Mouse (Mus musculus): ENCODE results near the gene Nme4. TPM values are rescaled to one million over a fixed set of nuclear protein-coding genes. Genes with fewer than 3 reads are reported as not detected.
"Not testable (repeated sequence)": the region's sequence is repeated elsewhere in the genome, so short reads cannot be mapped to it uniquely, and the experiment has no call there.

Gene Nme4
- polyA plus RNA-seq, 1 experiment from 2014 or later: 56.2 TPM

- whole genome bisulfite sequencing: 70% methylated on average over 3 of the region's 4 CpGs
- Histone ChIP-seq H3K4me2 (ENCODE audit: low read depth, low read length) (no peak overlapping the region), H3K27ac (ENCODE audit: low read length) (no peak overlapping the region), H3K27me3 (ENCODE audit: control insufficient read depth, insufficient read depth, low read length) (no peaks in the 10 kb centered on the region), H3K9me3 (replicated peaks; ENCODE audit: control insufficient read depth, low read length) (no peaks in the 10 kb centered on the region), H3K9ac (ENCODE audit: low read length) (no peak overlapping the region), H3K4me3 (ENCODE audit: low read length) (no peak overlapping the region), H3K36me3 (ENCODE audit: control insufficient read depth, insufficient read depth) (no peaks in the 10 kb centered on the region), H3K4me1 (ENCODE audit: control insufficient read depth, insufficient read depth, low read length) (no peaks in the 10 kb centered on the region)
- ATAC-seq (replicated peaks; ENCODE audit: extremely low read depth, insufficient read depth, low FRiP score): no peak
Observed at GRCm38 (mm10) chr17:26101478-26101877, 6.1 kb upstream of the Nme4 start.

- H3K4me2 ChIP-seq (ENCODE audit: low read depth, low read length): no peak overlapping the region
- H3K4me1 ChIP-seq (ENCODE audit: control insufficient read depth, insufficient read depth, low read length): peaks cover 4% of the 10 kb centered on the region
- H3K9ac ChIP-seq (ENCODE audit: low read length): no peak overlapping the region
- H3K36me3 ChIP-seq (ENCODE audit: control insufficient read depth, insufficient read depth): no peaks in the 10 kb centered on the region
- no peak for ATAC-seq (replicated peaks; ENCODE audit: extremely low read depth, insufficient read depth, low FRiP score)
- no peak overlapping the region for H3K27ac ChIP-seq (ENCODE audit: low read length)
- no peak overlapping the region for H3K4me3 ChIP-seq (ENCODE audit: low read length)
- 44% methylated on average over 2 of the region's 2 CpGs for WGBS
- H3K9me3 ChIP-seq (replicated peaks; ENCODE audit: control insufficient read depth, low read length): no peaks in the 10 kb centered on the region
- no peaks in the 10 kb centered on the region for H3K27me3 ChIP-seq (ENCODE audit: control insufficient read depth, insufficient read depth, low read length)
Observed at GRCm38 (mm10) chr17:26100166-26100565, 4.8 kb upstream of the Nme4 start.

GRCm38 (mm10) chr17:26099316-26099715 lies 3.9 kb upstream of the Nme4 start:
- H3K36me3 ChIP-seq (ENCODE audit: control insufficient read depth, insufficient read depth); H3K9ac ChIP-seq (ENCODE audit: low read length); H3K4me1 ChIP-seq (ENCODE audit: control insufficient read depth, insufficient read depth, low read length); H3K4me2 ChIP-seq (ENCODE audit: low read depth, low read length); H3K4me3 ChIP-seq (ENCODE audit: low read length); H3K27me3 ChIP-seq (ENCODE audit: control insufficient read depth, insufficient read depth, low read length); H3K9me3 ChIP-seq (replicated peaks; ENCODE audit: control insufficient read depth, low read length); H3K27ac ChIP-seq (ENCODE audit: low read length); ATAC-seq (replicated peaks; ENCODE audit: extremely low read depth, insufficient read depth, low FRiP score): not testable (repeated sequence)
- 70% methylated on average over 3 of the region's 3 CpGs for WGBS

- Histone ChIP-seq H3K36me3 (ENCODE audit: control insufficient read depth, insufficient read depth) (no peaks in the 10 kb centered on the region), H3K9ac (ENCODE audit: low read length) (no peak overlapping the region), H3K4me2 (ENCODE audit: low read depth, low read length) (no peak overlapping the region), H3K4me1 (ENCODE audit: control insufficient read depth, insufficient read depth, low read length) (peaks cover 6% of the 10 kb centered on the region), H3K4me3 (ENCODE audit: low read length) (no peak overlapping the region), H3K27me3 (ENCODE audit: control insufficient read depth, insufficient read depth, low read length) (no peaks in the 10 kb centered on the region), H3K9me3 (replicated peaks; ENCODE audit: control insufficient read depth, low read length) (no peaks in the 10 kb centered on the region), H3K27ac (ENCODE audit: low read length) (no peak overlapping the region)
- WGBS: 83% methylated on average over 7 of the region's 7 CpGs
- no peak for ATAC-seq (replicated peaks; ENCODE audit: extremely low read depth, insufficient read depth, low FRiP score)
Observed at GRCm38 (mm10) chr17:26098461-26098860, 3.1 kb upstream of the Nme4 start.

GRCm38 (mm10) chr17:26094531-26095110 lies 781 bp downstream of the Nme4 start:
- Histone ChIP-seq H3K4me2 (ENCODE audit: low read depth, low read length) (peak overlapping the region; percentile 89), H3K4me1 (ENCODE audit: control insufficient read depth, insufficient read depth, low read length) (peaks cover 6% of the 10 kb centered on the region), H3K27me3 (ENCODE audit: control insufficient read depth, insufficient read depth, low read length) (no peaks in the 10 kb centered on the region), H3K9ac (ENCODE audit: low read length) (peak overlapping the region; percentile 88), H3K36me3 (ENCODE audit: control insufficient read depth, insufficient read depth) (peaks cover 4% of the 10 kb centered on the region), H3K4me3 (ENCODE audit: low read length) (peak overlapping the region; percentile 76), H3K27ac (ENCODE audit: low read length) (0 out of 2 replicates have a peak overlapping the region, but pooled peaks have one; percentile 54), H3K9me3 (replicated peaks; ENCODE audit: control insufficient read depth, low read length) (no peaks in the 10 kb centered on the region)
- no peak; the same call in 1 of the 2 replicates for ATAC-seq (replicated peaks; ENCODE audit: extremely low read depth, insufficient read depth, low FRiP score)
- 41% methylated on average over 9 of the region's 9 CpGs for WGBS

- no peaks in the 10 kb centered on the region for H3K27me3 ChIP-seq (ENCODE audit: control insufficient read depth, insufficient read depth, low read length)
- H3K9me3 ChIP-seq (replicated peaks; ENCODE audit: control insufficient read depth, low read length): no peaks in the 10 kb centered on the region
- H3K4me2 ChIP-seq (ENCODE audit: low read depth, low read length): peak within 1 kb of the TSS; percentile 89
- H3K27ac ChIP-seq (ENCODE audit: low read length): peak within 1 kb of the TSS; percentile 89
- peaks cover 8% of the 10 kb centered on the region for H3K36me3 ChIP-seq (ENCODE audit: control insufficient read depth, insufficient read depth)
- H3K4me1 ChIP-seq (ENCODE audit: control insufficient read depth, insufficient read depth, low read length): peaks cover 8% of the 10 kb centered on the region; the same call in 1 of the 2 replicates
- H3K4me3 ChIP-seq (ENCODE audit: low read length): peak within 1 kb of the TSS; percentile 77
- peak within 1 kb of the TSS; percentile 85 for H3K9ac ChIP-seq (ENCODE audit: low read length)
- 1% methylated on average over 32 of the region's 32 CpGs for WGBS
- peak; percentile 89 for ATAC-seq (replicated peaks; ENCODE audit: extremely low read depth, insufficient read depth, low FRiP score)
Observed at GRCm38 (mm10) chr17:26089905-26090632, 5.3 kb downstream of the Nme4 start, which contains the start of gene Decr2. Gene Decr2 (minus strand): TSS chr17:26090337.

- no peaks in the 10 kb centered on the region for H3K27me3 ChIP-seq (ENCODE audit: control insufficient read depth, insufficient read depth, low read length)
- H3K36me3 ChIP-seq (ENCODE audit: control insufficient read depth, insufficient read depth): peaks cover 7% of the 10 kb centered on the region
- no peak overlapping the region for H3K9ac ChIP-seq (ENCODE audit: low read length)
- peaks cover 7% of the 10 kb centered on the region; the same call in 1 of the 2 replicates for H3K4me1 ChIP-seq (ENCODE audit: control insufficient read depth, insufficient read depth, low read length)
- no peak for ATAC-seq (replicated peaks; ENCODE audit: extremely low read depth, insufficient read depth, low FRiP score)
- no peak overlapping the region for H3K4me2 ChIP-seq (ENCODE audit: low read depth, low read length)
- no peak overlapping the region for H3K4me3 ChIP-seq (ENCODE audit: low read length)
- 88% methylated on average over 9 of the region's 9 CpGs for WGBS
- H3K9me3 ChIP-seq (replicated peaks; ENCODE audit: control insufficient read depth, low read length): no peaks in the 10 kb centered on the region
- no peak overlapping the region for H3K27ac ChIP-seq (ENCODE audit: low read length)
Observed at GRCm38 (mm10) chr17:26087059-26087564, 8.3 kb downstream of the Nme4 start.

GRCm38 (mm10) chr17:26080867-26081266 lies 14.5 kb downstream of the Nme4 start:
- H3K9me3 ChIP-seq (replicated peaks; ENCODE audit: control insufficient read depth, low read length): no peaks in the 10 kb centered on the region
- H3K27me3 ChIP-seq (ENCODE audit: control insufficient read depth, insufficient read depth, low read length): no peaks in the 10 kb centered on the region
- no peak for ATAC-seq (replicated peaks; ENCODE audit: extremely low read depth, insufficient read depth, low FRiP score)
- no peak overlapping the region for H3K4me2 ChIP-seq (ENCODE audit: low read depth, low read length)
- H3K4me3 ChIP-seq (ENCODE audit: low read length): no peak overlapping the region
- H3K27ac ChIP-seq (ENCODE audit: low read length): no peak overlapping the region
- WGBS: 26% methylated on average over 2 of the region's 2 CpGs
- no peak overlapping the region for H3K9ac ChIP-seq (ENCODE audit: low read length)
- no peaks in the 10 kb centered on the region for H3K4me1 ChIP-seq (ENCODE audit: control insufficient read depth, insufficient read depth, low read length)
- peaks cover 4% of the 10 kb centered on the region; the same call in 1 of the 2 replicates for H3K36me3 ChIP-seq (ENCODE audit: control insufficient read depth, insufficient read depth)

GRCm38 (mm10) chr17:26078851-26079250 lies 16.6 kb downstream of the Nme4 start:
- H3K9ac ChIP-seq (ENCODE audit: low read length): no peak overlapping the region
- H3K27ac ChIP-seq (ENCODE audit: low read length): no peak overlapping the region
- 75% methylated on average over 2 of the region's 2 CpGs for WGBS
- 0 out of 2 replicates have a peak, but pooled peaks cover 3% of the 10 kb centered on the region for H3K36me3 ChIP-seq (ENCODE audit: control insufficient read depth, insufficient read depth)
- H3K4me3 ChIP-seq (ENCODE audit: low read length): no peak overlapping the region
- H3K27me3 ChIP-seq (ENCODE audit: control insufficient read depth, insufficient read depth, low read length): no peaks in the 10 kb centered on the region
- no peaks in the 10 kb centered on the region for H3K9me3 ChIP-seq (replicated peaks; ENCODE audit: control insufficient read depth, low read length)
- no peaks in the 10 kb centered on the region for H3K4me1 ChIP-seq (ENCODE audit: control insufficient read depth, insufficient read depth, low read length)
- no peak for ATAC-seq (replicated peaks; ENCODE audit: extremely low read depth, insufficient read depth, low FRiP score)
- H3K4me2 ChIP-seq (ENCODE audit: low read depth, low read length): no peak overlapping the region
